Mouse (Mus musculus): ENCODE results near the gene Irak3.
"Not testable (repeated sequence)": the region's sequence is repeated elsewhere in the genome, so short reads cannot be mapped to it uniquely, and the experiment has no call there.

The Irak3 gene

GRCm38 (mm10) chr10:120163490-120163889, 38.4 kb downstream of the Irak3 start:
- no peak for DNase-seq (ENCODE audit: low spot score)

- no peak for DNase-seq (ENCODE audit: low spot score)
Measured at GRCm38 (mm10) chr10:120162840-120163239, 39.1 kb downstream of the Irak3 start.

- no peak for DNase-seq (ENCODE audit: low spot score)
Measured at GRCm38 (mm10) chr10:120160533-120160932, 41.4 kb downstream of the Irak3 start.

GRCm38 (mm10) chr10:120153911-120154310, 48.0 kb downstream of the Irak3 start:
- DNase-seq (ENCODE audit: low spot score), result no peak

GRCm38 (mm10) chr10:120151672-120152071, 50.3 kb downstream of the Irak3 start:
- DNase-seq (ENCODE audit: low spot score), result no peak

GRCm38 (mm10) chr10:120140916-120141516, 60.9 kb downstream of the Irak3 start:
- no peak for DNase-seq (ENCODE audit: low spot score)

GRCm38 (mm10) chr10:120140193-120140592, 61.7 kb downstream of the Irak3 start:
- no peak for DNase-seq (ENCODE audit: low spot score)

GRCm38 (mm10) chr10:120136020-120136562, 65.8 kb downstream of the Irak3 start:
- no peak for DNase-seq (ENCODE audit: low spot score)

GRCm38 (mm10) chr10:120133697-120134096, 68.2 kb downstream of the Irak3 start:
- no peak for DNase-seq (ENCODE audit: low spot score)

- DNase-seq (ENCODE audit: low spot score), result no peak
Measured at GRCm38 (mm10) chr10:120130621-120131020, 71.3 kb downstream of the Irak3 start.

GRCm38 (mm10) chr10:120128601-120129277, 73.2 kb downstream of the Irak3 start:
- no peak for DNase-seq (ENCODE audit: low spot score)

GRCm38 (mm10) chr10:120125465-120125857, 76.5 kb downstream of the Irak3 start:
- DNase-seq (ENCODE audit: low spot score), result no peak

- DNase-seq (ENCODE audit: low spot score), result peak; percentile 34
Measured at GRCm38 (mm10) chr10:120124801-120125464, 77.0 kb downstream of the Irak3 start.

- no peak for DNase-seq (ENCODE audit: low spot score)
Measured at GRCm38 (mm10) chr10:120123721-120124120, 78.2 kb downstream of the Irak3 start.

GRCm38 (mm10) chr10:120115249-120115648, 86.7 kb downstream of the Irak3 start:
- no peak for DNase-seq (ENCODE audit: low spot score)

GRCm38 (mm10) chr10:120114493-120114892, 87.4 kb downstream of the Irak3 start:
- no peak for DNase-seq (ENCODE audit: low spot score)

- DNase-seq (ENCODE audit: low spot score), result no peak
Measured at GRCm38 (mm10) chr10:120113980-120114379, 88.0 kb downstream of the Irak3 start.

- not testable (repeated sequence) for DNase-seq (ENCODE audit: low spot score)
Measured at GRCm38 (mm10) chr10:120113482-120113881, 88.4 kb downstream of the Irak3 start.

- peak; percentile 94 for DNase-seq (ENCODE audit: low spot score)
Measured at GRCm38 (mm10) chr10:120112507-120113396, 89.2 kb downstream of the Irak3 start, which contains the start of gene Helb. Gene Helb (minus strand): TSS chr10:120112987.

- no peak for DNase-seq (ENCODE audit: low spot score)
Measured at GRCm38 (mm10) chr10:120111691-120112319, 90.1 kb downstream of the Irak3 start.

- DNase-seq (ENCODE audit: low spot score), result no peak
Measured at GRCm38 (mm10) chr10:120100806-120101205, 101.1 kb downstream of the Irak3 start.

Measured in ovary, adult 18-20 months (tissue).